Mouse (Mus musculus): ENCODE data around the gene B3gat1.

DNA sequence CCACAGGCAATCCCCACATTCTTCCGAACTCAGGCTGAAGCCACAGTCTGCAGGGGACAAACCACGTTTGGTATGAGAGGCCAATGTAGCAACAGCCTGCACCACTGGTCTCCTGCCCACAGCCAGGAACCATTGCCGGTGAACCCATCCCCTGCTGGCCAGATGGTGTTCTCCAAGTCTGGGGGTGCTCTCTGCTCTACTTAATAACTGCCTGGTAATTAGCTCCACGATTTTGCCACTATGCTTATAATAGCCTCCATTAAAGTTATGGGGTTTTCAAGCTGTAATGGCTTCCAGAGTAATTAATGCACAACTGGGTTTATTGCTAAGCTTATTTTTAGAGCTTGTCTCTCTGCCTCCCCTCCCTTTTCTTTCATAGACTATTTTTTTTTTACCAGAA is 15.4 kb downstream of the B3gat1 start:
- TF ChIP-seq MAX (IDR thresholded peaks at IDR 0.05; ENCODE audit: low read depth) (no peak), SRF (IDR thresholded peaks at IDR 0.05; ENCODE audit: control insufficient read depth, insufficient read length, low read depth) (no peak), POLR2A (IDR thresholded peaks at IDR 0.05; ENCODE audit: insufficient read length, low read depth) (no peak), TCF12 (IDR thresholded peaks at IDR 0.05; ENCODE audit: insufficient read depth, poor library complexity, severe bottlenecking) (no peak)

Measured in myocyte (in vitro differentiated cells).